Mouse (Mus musculus): ENCODE data around the gene BC025920. TPM values are rescaled to one million over a fixed set of nuclear protein-coding genes. Genes with fewer than 3 reads are reported as not detected.
"Not testable (repeated sequence)": the region's sequence is repeated elsewhere in the genome, so short reads cannot be mapped to it uniquely, and the experiment has no call there.

The BC025920 gene
- polyA plus RNA-seq, 1 experiment from 2014 or later = 0.55 TPM

DNA sequence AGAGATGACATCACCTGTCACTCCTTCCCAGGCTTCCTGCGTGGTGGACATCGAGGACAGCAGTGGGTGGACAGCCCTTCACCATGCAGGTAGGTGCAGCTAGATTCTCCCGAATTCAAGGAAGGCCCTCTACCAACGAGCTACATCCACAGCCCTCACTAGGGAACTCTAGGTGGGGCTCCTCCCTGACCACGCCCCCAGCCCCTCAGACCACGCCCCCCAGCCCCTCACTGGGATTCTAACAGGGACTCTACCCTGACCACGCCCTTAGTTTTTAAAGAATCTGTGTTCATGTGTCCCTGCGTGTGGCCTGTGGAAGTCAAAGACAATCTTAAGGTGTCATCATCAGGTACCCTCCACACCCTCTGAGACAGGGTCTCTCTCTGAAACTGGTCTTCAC, 30.3 kb downstream of the BC025920 start:
- H3K27me3 ChIP-seq (replicated peaks) = no peaks in the 10 kb centered on the region
- ATAC-seq (ENCODE audit: insufficient read depth, low FRiP score, low read depth) = no peak
- no peaks in the 10 kb centered on the region for H3K36me3 ChIP-seq
- no peak overlapping the region for H3K4me2 ChIP-seq
- no peaks in the 10 kb centered on the region for H3K9me3 ChIP-seq
- H3K4me3 ChIP-seq (replicated peaks) = no peak overlapping the region
- 17% methylated on average over 8 of the region's 8 CpGs for WGBS
- H3K9ac ChIP-seq = no peak overlapping the region
- H3K27ac ChIP-seq = no peak overlapping the region
- H3K4me1 ChIP-seq = peaks cover 6% of the 10 kb centered on the region; the same call in 1 of the 2 replicates

- peaks cover 19% of the 10 kb centered on the region for H3K4me1 ChIP-seq
- ATAC-seq (ENCODE audit: insufficient read depth, low FRiP score, low read depth) = no peak
These were observed 32.0 kb downstream of the BC025920 start for GRCm38 (mm10) chr10:81638101-81638500.

GRCm38 (mm10) chr10:81640825-81641224, 34.8 kb downstream of the BC025920 start:
- H3K27me3 ChIP-seq (replicated peaks); H3K27ac ChIP-seq; H3K36me3 ChIP-seq; H3K9me3 ChIP-seq; H3K9ac ChIP-seq; ATAC-seq (ENCODE audit: insufficient read depth, low FRiP score, low read depth); H3K4me2 ChIP-seq; H3K4me3 ChIP-seq (replicated peaks): not testable (repeated sequence)
- peaks cover 12% of the 10 kb centered on the region for H3K4me1 ChIP-seq
- WGBS = 50% methylated on average over 4 of the region's 4 CpGs

More at GRCm38 (mm10) chr10:81638101-81638500, 32.0 kb downstream of the BC025920 start:
- Histone ChIP-seq H3K4me3 (replicated peaks) (no peak overlapping the region), H3K9me3 (no peaks in the 10 kb centered on the region), H3K27ac (no peak overlapping the region), H3K36me3 (no peaks in the 10 kb centered on the region), H3K4me2 (no peak overlapping the region), H3K27me3 (replicated peaks) (no peaks in the 10 kb centered on the region), H3K9ac (no peak overlapping the region)
- 81% methylated on average over 6 of the region's 6 CpGs for WGBS

GRCm38 (mm10) chr10:81641566-81641965, 35.5 kb downstream of the BC025920 start:
- no peak for ATAC-seq (ENCODE audit: insufficient read depth, low FRiP score, low read depth)
- peaks cover 12% of the 10 kb centered on the region for H3K4me1 ChIP-seq
- 93% methylated on average over 2 of the region's 2 CpGs for WGBS
- no peaks in the 10 kb centered on the region for H3K9me3 ChIP-seq
- H3K27me3 ChIP-seq (replicated peaks) = no peaks in the 10 kb centered on the region
- no peak overlapping the region for H3K9ac ChIP-seq
- no peak overlapping the region for H3K4me2 ChIP-seq
- no peak overlapping the region for H3K27ac ChIP-seq
- no peak overlapping the region for H3K4me3 ChIP-seq (replicated peaks)
- no peaks in the 10 kb centered on the region for H3K36me3 ChIP-seq

DNA sequence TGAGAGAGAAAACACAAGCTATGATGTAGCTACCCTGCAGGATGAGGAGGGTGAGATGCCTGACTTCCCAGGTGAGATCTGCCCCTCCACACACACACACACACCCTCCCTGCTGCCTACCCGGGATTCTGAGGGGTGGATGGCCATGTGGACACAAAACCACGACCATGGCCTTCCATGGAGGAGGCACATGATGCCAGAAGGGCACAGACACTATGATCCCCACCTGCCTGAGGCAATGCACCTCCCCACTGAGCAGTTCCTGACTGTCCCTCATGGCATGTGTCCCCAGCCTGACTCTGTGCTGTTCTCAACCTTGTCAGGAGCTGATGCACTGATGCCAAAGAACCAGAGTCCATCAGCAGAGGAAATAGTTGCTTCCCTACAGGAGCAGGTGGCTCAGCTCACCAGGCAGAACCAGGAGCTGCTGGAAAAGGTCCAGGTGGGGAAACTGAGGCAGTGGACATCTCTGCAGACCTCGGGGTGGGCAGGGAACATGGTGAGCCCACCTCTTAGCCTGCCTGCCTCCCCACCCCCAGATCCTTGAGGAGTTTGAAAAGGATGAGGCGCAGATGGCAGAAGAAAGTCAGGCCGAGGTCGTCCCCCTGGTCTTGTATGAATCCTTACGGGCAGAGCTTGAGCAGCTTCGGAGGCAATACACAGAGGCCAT, 36.0 kb downstream of the BC025920 start:
- peak overlapping the region; percentile 81 for H3K4me3 ChIP-seq (replicated peaks)

GRCm38 (mm10) chr10:81642648-81643448, 36.8 kb downstream of the BC025920 start:
- ATAC-seq (ENCODE audit: insufficient read depth, low FRiP score, low read depth) = peak; percentile 28
- 16% methylated on average over 24 of the region's 24 CpGs for WGBS
- H3K4me1 ChIP-seq = peaks cover 12% of the 10 kb centered on the region

More for the DNA sequence above, 36.0 kb downstream of the BC025920 start:
- Histone ChIP-seq H3K4me2 (peak overlapping the region; percentile 83), H3K9ac (no peak overlapping the region; the same call in 1 of the 2 replicates), H3K27me3 (replicated peaks) (no peaks in the 10 kb centered on the region), H3K36me3 (no peaks in the 10 kb centered on the region), H3K9me3 (no peaks in the 10 kb centered on the region), H3K27ac (no peak overlapping the region), H3K4me1 (peaks cover 12% of the 10 kb centered on the region)
- no peak for ATAC-seq (ENCODE audit: insufficient read depth, low FRiP score, low read depth)
- 72% methylated on average over 8 of the region's 8 CpGs for WGBS

DNA sequence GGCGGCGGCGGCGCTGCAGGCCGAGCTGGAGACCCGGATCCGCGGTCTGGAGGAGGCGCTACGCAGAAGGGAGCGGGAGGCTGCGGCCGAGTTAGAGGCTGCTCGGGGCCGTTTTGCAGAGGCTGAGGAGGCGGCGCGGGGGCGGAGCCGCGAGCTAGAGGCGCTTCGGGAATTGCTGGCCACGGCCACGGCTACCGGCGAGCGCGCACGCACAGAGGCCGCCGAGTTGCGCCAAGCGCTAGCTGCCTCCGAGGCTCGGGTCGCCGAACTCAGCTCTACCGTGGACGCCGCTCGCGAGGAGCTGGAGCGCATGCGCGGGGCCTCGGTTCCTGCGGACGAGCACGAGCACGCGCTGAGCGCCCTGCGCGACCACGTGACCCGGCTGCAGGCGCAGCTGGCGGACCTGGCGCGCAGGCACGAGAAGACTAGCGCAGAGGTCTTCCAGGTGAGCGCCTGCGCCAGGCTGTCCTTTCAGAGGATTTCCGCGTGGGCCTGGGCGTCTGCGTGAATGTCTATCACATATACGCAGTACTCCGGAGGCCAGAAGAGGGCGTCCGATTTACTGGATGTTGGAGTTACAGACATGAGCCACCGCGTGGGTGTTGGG, 37.5 kb downstream of the BC025920 start:
- H3K9me3 ChIP-seq = no peaks in the 10 kb centered on the region
- WGBS = under 1% methylated on average over 75 of the region's 75 CpGs

More at GRCm38 (mm10) chr10:81642648-81643448, 36.8 kb downstream of the BC025920 start:
- no peaks in the 10 kb centered on the region for H3K27me3 ChIP-seq (replicated peaks)
- peak overlapping the region; percentile 83 for H3K4me2 ChIP-seq
- no peaks in the 10 kb centered on the region for H3K9me3 ChIP-seq
- H3K9ac ChIP-seq = peak overlapping the region; percentile 96
- peak overlapping the region; percentile 97 for H3K27ac ChIP-seq
- peak overlapping the region; percentile 81 for H3K4me3 ChIP-seq (replicated peaks)
- no peaks in the 10 kb centered on the region for H3K36me3 ChIP-seq

DNA sequence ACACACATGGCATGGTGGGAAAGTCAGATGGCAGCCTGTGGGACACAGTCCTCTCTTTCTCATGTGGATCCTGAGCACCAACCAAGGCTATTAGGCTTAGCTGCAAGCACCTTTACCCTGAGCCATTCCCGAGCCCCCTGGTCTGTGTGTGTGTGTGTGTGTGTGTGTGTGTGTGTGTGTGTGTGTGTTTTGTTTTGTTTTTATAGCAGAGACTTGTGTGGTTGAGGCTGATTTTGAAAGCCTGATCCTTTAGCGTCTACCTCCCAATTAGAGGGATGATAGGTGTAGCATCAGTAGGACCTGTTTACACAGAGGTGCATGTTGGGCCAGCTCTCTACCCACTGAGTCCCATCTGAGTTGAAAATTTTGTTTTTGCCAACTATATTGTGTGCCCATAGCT, 38.1 kb downstream of the BC025920 start:
- Histone ChIP-seq H3K36me3 (no peaks in the 10 kb centered on the region), H3K4me1 (peaks cover 12% of the 10 kb centered on the region), H3K9me3 (no peaks in the 10 kb centered on the region), H3K4me3 (replicated peaks) (peak overlapping the region; percentile 81), H3K9ac (peak overlapping the region; percentile 26; the same call in 1 of the 2 replicates), H3K27ac (peak overlapping the region; percentile 97), H3K27me3 (replicated peaks) (no peaks in the 10 kb centered on the region), H3K4me2 (peak overlapping the region; percentile 83)
- WGBS = 52% methylated on average over 2 of the region's 2 CpGs
- ATAC-seq (ENCODE audit: insufficient read depth, low FRiP score, low read depth) = 0 out of 2 replicates have a peak, but pooled peaks have one; percentile 1

More for the DNA sequence above, 37.5 kb downstream of the BC025920 start:
- peak; percentile 87 for ATAC-seq (ENCODE audit: insufficient read depth, low FRiP score, low read depth)
- peak overlapping the region; percentile 96 for H3K9ac ChIP-seq
- H3K36me3 ChIP-seq = no peaks in the 10 kb centered on the region
- peaks cover 12% of the 10 kb centered on the region for H3K4me1 ChIP-seq
- H3K27ac ChIP-seq = peak overlapping the region; percentile 97
- H3K27me3 ChIP-seq (replicated peaks) = no peaks in the 10 kb centered on the region
- H3K4me2 ChIP-seq = peak overlapping the region; percentile 83
- peak overlapping the region; percentile 81 for H3K4me3 ChIP-seq (replicated peaks)

- peaks cover 12% of the 10 kb centered on the region for H3K4me1 ChIP-seq
- no peak overlapping the region for H3K4me3 ChIP-seq (replicated peaks)
- H3K36me3 ChIP-seq = no peaks in the 10 kb centered on the region
- ATAC-seq (ENCODE audit: insufficient read depth, low FRiP score, low read depth) = no peak
- no peak overlapping the region for H3K27ac ChIP-seq
- H3K27me3 ChIP-seq (replicated peaks) = no peaks in the 10 kb centered on the region
- H3K4me2 ChIP-seq = no peak overlapping the region
- no peak overlapping the region for H3K9ac ChIP-seq
- no peaks in the 10 kb centered on the region for H3K9me3 ChIP-seq
- 87% methylated on average over 18 of the region's 18 CpGs for WGBS
These were observed 38.6 kb downstream of the BC025920 start for GRCm38 (mm10) chr10:81644716-81645115.

GRCm38 (mm10) chr10:81645391-81645790, 39.3 kb downstream of the BC025920 start:
- ATAC-seq (ENCODE audit: insufficient read depth, low FRiP score, low read depth) = no peak
- Histone ChIP-seq H3K4me3 (replicated peaks) (no peak overlapping the region), H3K4me2 (no peak overlapping the region), H3K4me1 (peaks cover 12% of the 10 kb centered on the region), H3K36me3 (no peaks in the 10 kb centered on the region), H3K27me3 (replicated peaks) (no peaks in the 10 kb centered on the region), H3K27ac (no peak overlapping the region), H3K9me3 (no peaks in the 10 kb centered on the region), H3K9ac (no peak overlapping the region)
- 88% methylated on average over 4 of the region's 4 CpGs for WGBS

DNA sequence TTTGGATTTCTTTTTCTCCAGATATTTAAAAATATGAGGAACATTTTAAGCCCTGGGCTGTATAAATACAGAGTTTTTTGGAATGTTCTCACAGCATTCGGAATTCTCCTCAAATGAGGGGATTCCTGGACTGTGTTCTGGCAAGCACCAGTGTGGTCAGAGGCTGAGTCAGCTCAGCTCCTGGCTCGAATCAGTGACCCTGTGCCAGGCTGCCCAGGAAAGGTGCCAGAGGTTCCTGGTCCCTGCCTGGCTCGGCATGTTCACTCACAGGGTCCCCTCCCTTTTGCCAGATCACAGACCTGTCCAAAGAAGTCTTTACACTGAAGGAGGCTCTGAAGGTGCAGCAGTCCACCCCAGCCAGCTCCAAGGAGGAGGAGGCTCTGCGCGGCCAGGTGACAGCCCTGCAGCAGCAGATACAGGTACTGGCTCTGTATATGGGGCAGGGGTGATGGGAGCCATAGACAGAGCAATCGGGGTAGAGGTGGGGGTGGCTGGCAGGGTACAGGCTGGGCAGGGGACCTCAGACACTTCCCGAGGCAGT, 40.0 kb downstream of the BC025920 start:
- Histone ChIP-seq H3K4me3 (replicated peaks) (no peak overlapping the region), H3K36me3 (no peaks in the 10 kb centered on the region), H3K4me1 (peaks cover 12% of the 10 kb centered on the region), H3K9ac (no peak overlapping the region), H3K27ac (no peak overlapping the region), H3K27me3 (replicated peaks) (no peaks in the 10 kb centered on the region), H3K9me3 (no peaks in the 10 kb centered on the region), H3K4me2 (no peak overlapping the region)
- ATAC-seq (ENCODE audit: insufficient read depth, low FRiP score, low read depth) = no peak
- 77% methylated on average over 7 of the region's 7 CpGs for WGBS

Data from stomach, embryonic 15.5 days (tissue).